Mouse (Mus musculus) thymus, postnatal 0 days (tissue): ENCODE results near the gene D630039A03Rik. TPM values are rescaled to one million over a fixed set of nuclear protein-coding genes. Genes with fewer than 3 reads are reported as not detected.
A peak's percentile ranks its signal among the peaks of the same experiment; 100 is the strongest.
"Not testable (repeated sequence)": the region's sequence is repeated elsewhere in the genome, so short reads cannot be mapped to it uniquely, and the experiment has no call there.

Source experiments
- DNase-seq: peaks from one replicate; pipeline ENCODE4 v3.0.0-alpha.2; 2015; ENCODE audit warnings: low spot score
- polyA plus RNA-seq: library from polyadenylated mRNA; unstranded; fragments of >200 nt; fragmentation: Nextera tagmentation; extraction: Ambion mirVana; gene quantifications from 2 replicates; pipeline ENCODE4 v1.2.1, GENCODE M21; 2015

The D630039A03Rik gene
- polyA plus RNA-seq, 1 experiment from 2014 or later: 0.16 TPM

DNA sequence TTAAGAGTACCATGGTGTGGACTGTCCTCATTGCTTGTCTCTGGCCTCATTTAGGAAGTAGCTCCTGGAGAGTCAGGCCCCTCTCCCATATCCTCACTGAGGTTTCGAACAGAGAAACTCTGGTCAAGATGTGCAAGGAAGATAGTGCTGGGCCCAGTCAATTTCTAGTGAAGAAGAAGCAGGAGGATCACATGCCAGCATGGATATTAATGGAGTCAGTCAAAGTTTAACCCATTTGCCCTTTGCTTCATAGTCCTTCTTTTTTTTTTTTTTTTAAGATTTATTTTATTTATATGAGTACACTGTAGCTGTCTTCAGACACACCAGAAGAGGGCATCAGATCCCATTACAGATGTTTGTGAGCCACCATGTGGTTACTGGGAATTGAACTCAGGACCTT, 27.1 kb downstream of the D630039A03Rik start:
- DNase-seq: not testable (repeated sequence)

- DNase-seq: no peak
Observed at GRCm38 (mm10) chr4:57888246-57888645, 27.9 kb downstream of the D630039A03Rik start.

GRCm38 (mm10) chr4:57886888-57887230, 29.2 kb downstream of the D630039A03Rik start:
- DNase-seq: no peak

- DNase-seq: peak; percentile 30
Observed at GRCm38 (mm10) chr4:57886066-57886887, 29.8 kb downstream of the D630039A03Rik start.

DNA sequence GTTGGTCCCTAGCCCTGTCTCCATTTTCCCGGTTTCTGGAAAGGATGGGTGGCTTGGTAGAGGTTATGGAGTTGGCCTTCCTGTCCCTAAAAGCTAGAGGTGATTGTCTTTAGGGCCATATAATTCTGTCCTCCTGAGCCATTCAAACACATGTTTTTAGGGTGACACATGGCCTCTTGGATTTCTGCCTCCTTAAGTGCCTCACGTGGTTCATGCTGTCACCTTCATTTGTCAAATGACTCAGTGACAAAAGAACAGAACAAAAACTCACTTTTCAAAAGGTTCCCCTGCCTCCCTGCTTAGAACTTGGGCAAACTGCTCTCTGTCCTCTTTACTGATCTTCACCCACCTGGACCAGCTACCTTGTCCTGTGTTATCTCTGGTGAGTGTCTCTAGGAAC, 30.9 kb downstream of the D630039A03Rik start:
- no peak for DNase-seq

DNA sequence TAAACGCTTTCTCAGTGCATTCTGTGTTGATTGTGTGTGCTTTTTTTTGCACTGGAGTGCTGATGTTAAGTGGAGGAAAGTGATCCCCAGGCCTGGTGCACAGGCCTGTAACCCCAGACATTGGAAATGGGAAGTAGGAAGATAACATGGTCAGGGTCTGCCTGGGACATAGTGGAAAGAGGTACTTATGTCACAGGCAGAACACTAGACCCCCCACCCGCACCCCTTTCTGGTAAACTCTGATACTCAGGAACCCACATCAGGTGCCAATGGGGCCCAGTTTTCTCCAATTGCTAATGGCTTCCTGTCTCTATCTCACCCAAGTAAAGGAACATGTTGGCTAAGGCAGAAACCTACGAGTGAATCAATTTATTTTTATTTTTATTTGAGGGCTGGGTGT, 31.6 kb downstream of the D630039A03Rik start:
- DNase-seq: no peak

DNA sequence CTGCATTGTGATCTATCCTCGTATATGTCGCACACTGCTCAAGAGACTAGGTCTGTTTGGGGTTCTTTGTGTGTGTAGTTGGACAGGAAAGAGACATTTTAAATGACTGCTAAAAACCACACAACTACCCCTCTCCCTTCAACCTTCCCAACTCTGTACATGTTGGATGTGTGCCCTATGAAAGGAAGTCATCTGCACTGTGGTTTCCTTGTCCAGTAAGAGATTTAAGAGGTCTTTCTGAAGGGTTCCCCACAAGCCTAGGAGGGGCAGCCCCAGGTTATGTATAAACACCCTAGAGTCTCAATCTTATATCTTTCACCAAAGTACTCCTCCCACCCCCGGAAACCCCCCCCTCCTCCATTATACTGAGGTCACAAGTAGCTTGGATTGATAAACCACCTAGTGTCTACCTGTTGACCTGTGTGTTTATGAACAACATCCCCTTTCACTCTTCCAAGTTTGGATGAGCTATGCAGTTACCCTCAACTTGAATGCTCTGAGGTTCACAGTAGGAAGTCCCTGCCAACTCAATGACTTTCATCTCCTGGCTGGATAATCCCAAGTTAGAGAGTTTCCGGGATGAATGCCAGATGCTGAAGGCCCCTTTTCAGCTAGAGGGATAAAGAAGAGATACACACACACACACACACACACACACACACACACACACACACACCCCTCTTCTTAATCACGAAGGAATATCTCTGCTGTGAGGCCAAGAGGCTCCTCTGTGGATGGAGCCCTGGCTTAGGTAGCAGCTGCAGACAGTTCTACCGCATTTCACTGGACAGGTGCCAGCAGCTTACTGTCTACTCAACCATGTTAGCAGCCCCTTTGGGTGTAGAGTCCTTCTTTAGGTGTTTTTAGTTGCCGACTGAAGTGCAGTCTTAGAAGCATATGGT, 32.3 kb downstream of the D630039A03Rik start:
- no peak for DNase-seq

DNA sequence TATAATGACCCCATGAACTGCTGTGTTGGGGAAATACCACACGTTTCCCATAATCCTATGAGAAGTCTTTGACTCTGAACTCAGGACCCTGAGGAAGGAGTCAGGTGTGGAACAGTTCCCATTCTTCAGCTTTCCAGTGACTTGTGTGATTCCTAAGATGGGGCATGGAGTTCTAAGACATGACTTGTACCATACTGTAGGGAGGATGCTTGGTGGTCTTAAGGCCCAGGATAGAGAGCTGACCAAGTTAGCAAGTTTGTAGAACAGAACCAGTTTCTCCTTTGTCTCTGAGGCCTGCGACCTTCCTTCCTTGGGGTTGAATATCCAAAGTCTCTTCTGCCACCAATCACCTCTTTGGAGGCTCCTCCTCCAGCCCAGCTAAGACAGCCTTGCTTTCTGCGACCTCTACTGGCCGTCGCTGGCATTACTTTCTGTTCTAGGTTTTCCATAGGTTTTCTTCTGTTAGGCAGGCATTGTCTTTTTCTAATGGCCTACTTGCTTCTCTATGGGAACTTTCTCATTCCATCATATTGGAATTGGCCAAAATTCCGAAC, 36.2 kb downstream of the D630039A03Rik start:
- DNase-seq: peak; percentile 80

GRCm38 (mm10) chr4:57879137-57879536, 37.0 kb downstream of the D630039A03Rik start:
- DNase-seq: no peak

GRCm38 (mm10) chr4:57867454-57867853, 48.6 kb downstream of the D630039A03Rik start:
- peak; percentile 75 for DNase-seq

GRCm38 (mm10) chr4:57866990-57867389, 49.1 kb downstream of the D630039A03Rik start:
- no peak for DNase-seq

DNA sequence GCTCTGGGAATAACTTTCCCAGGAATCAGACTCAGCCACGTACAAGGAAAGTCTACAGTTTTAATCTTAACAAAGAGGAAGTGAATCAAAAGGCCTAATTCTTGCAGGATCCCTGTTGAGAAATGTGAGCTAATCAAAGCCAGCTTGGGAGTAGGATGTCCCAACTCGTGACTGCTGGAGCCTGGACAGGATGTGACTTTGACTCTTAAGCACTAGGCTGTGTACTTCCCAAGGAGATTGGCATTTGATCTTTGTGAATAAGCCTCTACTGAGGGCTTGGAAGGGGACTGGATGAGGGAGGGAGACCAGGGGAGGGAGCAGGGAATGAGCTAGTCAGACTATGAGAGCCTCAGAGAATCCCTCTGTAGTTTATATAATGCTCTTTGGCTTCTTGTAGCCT, 50.0 kb downstream of the D630039A03Rik start:
- DNase-seq: no peak

DNA sequence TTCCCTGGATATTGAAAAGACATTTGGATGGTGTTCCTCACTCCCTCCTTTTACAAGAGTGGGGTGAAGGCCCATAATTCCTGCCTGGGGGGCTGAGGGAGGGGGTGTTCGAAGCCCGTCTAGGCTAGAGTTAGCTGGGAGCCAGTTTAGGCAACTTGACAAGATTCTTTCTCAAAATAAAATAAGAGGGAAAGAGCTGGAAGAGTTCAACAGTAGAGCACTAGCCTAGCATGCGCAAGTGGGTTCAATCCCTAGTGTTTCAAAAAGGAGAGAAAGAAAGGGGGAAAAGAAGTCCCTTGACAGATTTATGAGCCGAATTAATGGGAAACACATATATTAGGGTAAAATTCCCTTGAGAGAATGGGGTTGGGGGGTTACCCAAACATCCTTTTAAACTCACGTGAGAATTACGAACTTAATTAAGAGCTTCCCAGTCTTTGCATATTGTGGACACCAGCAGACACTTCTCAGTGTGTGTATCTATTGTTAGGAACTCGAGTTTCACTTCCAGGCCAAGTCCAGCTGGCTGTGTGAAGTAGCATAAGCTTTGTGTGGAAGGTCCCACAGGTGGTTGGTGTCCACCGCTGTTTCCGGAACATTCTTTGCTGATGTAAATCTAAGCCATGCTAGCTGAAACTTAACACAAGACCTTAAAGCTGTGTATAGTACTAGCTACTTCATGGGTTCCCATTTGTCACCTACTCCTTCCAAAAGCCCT, 53.7 kb downstream of the D630039A03Rik start:
- DNase-seq: no peak

- DNase-seq: no peak
Observed at GRCm38 (mm10) chr4:57861856-57862255, 54.2 kb downstream of the D630039A03Rik start.

GRCm38 (mm10) chr4:57861166-57861565, 54.9 kb downstream of the D630039A03Rik start:
- DNase-seq: no peak

DNA sequence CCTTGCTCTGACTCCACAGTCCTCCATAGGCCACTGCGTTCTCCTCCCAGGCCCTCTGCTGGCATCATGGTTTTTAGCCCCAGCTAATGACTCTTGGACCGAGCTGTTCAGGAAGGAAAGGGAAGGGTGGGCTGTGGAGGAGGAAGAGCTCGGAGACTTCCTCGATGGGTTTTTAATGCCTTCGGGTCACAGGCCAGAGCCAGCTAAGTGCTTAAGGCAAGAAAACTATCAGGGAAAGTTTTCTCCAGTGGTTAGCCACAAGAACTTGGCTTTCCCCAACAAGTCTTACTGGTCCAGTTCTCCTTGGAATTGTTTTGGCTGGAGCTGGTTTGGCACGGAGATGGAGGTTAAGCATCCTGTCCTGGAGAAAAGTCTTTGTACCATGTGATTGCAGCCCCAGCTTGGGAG, 55.9 kb downstream of the D630039A03Rik start:
- DNase-seq: no peak

Other genes starting within 250 kb of the D630039A03Rik start
- gene Akap2, start 198.6 kb downstream of the D630039A03Rik start, polyA plus RNA-seq: 37.6 and 41.5 TPM in 2 replicates
- 716 and 724 TPM in 2 replicates for gene Txn1, start 40.1 kb upstream of the D630039A03Rik start, polyA plus RNA-seq
- gene Txndc8, start 92.8 kb upstream of the D630039A03Rik start, polyA plus RNA-seq: not detected in 2 replicates